Mouse (Mus musculus): Measurements from ENCODE around the gene Gak.

Gak gene

DNA sequence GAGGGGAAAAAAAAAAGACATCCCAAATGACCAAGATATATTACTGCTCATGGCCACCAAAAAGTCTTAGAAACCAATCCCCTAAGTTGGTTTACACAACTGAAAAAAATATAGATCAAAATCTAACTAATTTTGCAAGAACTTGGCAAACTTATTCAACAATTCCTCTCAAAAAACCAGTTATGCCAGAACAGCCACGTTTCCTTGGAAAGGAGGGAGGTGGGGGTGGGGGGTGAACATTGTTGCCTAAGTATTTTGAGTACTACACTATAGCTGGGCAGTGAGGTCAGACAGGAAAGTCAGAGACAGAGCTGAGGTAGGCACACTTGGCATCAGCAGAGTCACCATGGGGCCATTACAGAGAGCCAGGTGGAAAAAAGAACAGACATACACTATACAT lies 29.6 kb downstream of the Gak start:
- no peak for DNase-seq (ENCODE audit: low spot score in 2 of 2)

DNA sequence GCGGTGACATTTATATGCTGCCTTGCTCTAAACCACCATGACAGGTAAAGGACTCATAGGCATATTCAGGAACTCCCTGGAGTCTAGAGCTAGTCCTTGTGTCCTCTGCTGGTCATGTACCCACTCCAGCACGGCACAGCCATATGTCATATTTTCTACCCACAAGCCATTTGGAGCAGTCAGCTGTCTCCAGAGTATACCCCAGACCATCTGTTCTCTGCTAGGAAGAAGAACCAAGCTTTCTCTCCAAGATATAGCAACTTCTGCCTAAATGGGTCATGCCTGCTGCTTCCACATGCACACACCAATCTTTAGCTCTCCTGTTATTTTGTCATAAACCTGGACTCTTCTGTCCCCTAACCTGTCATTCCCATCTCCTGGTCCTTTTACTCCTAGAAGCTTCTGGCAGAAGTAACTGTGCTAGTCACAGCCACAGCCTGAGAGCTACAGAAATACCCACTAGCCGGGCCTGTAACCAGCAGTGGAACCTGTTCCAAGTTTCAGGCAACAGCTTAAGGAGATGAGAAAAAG lies 48.1 kb downstream of the Gak start:
- peak in 1 of 2 experiments; percentile 58 for DNase-seq (ENCODE audit: low spot score in 2 of 2)

- no peak for DNase-seq (ENCODE audit: low spot score in 2 of 2)
Observed at GRCm38 (mm10) chr5:108573054-108573453, 56.5 kb downstream of the Gak start.

GRCm38 (mm10) chr5:108570991-108571390 lies 58.6 kb downstream of the Gak start:
- DNase-seq (ENCODE audit: low spot score in 2 of 2): no peak

DNA sequence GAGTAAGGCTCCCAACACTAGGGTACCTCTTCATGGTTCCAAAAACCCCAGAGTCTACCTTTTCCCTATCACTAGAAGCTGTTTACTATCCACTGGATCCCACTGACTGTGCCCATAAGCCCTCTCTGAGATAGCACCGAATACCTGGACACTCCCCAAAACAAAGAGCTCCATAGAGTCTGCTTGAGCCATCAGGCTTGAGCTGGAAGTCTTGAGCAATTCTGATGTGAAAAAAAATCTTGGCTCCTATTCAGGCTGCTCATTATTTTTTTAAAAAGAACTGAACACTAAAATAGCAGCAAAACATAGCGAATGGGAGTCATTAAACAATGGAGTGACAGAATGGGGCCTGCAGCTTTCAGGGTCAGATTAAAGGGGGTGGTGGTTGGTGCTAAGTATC lies 62.5 kb downstream of the Gak start:
- no peak for DNase-seq (ENCODE audit: low spot score in 2 of 2)

DNA sequence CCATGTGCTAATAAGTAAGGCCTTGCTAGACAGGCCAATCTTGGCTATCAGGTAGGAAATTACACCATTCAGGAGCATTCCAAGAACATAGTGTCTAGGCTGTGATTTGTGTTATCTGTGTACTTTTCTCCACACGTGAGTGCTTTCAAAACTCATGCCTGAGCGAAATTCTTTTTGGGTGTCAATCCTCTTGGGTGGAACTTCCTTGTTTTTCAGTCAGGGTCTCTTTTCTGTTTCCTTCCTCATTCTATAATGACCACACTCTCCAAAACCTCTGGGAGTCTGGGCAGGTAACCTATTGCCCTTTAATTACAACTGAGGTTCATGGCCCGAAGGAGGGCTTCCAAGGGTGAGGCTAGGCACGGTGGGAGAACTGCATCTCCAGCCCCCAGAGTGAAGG lies 63.0 kb downstream of the Gak start:
- no peak for DNase-seq (ENCODE audit: low spot score in 2 of 2)

GRCm38 (mm10) chr5:108565381-108565780 lies 64.2 kb downstream of the Gak start:
- no peak for DNase-seq (ENCODE audit: low spot score in 2 of 2)

- no peak for DNase-seq (ENCODE audit: low spot score in 2 of 2)
Observed at GRCm38 (mm10) chr5:108564346-108564745, 65.2 kb downstream of the Gak start.

- DNase-seq (ENCODE audit: low spot score in 2 of 2): no peak
Observed at GRCm38 (mm10) chr5:108562483-108562882, 67.1 kb downstream of the Gak start.

- DNase-seq (ENCODE audit: low spot score in 2 of 2): no peak
Observed at GRCm38 (mm10) chr5:108556986-108557385, 72.6 kb downstream of the Gak start.

DNA sequence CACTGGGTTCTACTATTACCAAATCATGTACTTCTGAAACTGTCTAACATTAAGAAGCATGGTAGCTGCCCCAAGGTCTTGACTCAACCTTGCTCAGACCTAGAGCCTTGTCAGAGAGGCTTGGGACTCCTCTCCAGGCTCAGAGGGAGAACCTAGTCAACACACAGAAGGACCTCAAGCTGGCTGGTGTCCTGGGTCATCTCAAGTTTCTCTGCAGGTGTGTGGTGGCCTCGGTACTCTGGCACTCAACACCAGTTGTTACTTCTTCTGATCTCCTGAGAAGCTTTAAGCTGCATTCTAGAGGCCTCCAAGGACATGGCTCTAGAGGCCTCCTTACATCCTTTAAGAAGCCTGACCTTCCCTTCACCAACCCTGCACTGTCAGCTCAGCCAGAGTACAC lies 75.5 kb downstream of the Gak start:
- DNase-seq (ENCODE audit: low spot score in 2 of 2): no peak

DNA sequence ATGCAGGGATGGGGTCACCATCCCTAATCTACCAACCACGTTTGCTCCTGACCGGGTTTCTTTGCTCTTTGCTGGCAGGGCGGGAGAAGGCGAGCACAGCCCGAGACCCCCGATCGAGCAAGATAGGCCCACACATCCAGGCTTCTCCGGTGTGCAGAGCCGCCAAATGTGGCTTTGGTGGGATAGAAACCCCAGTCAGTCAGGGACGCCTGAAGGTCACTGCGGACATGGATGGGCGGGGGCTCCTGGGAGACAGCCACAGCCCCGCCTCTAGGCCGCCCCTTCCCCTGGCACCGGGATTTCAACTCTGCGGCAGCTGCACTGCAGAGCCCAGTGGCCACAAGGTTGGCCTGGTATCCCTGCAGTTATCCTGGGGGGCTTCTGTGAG lies 79.4 kb downstream of the Gak start:
- peak; percentile 52 to 59 for DNase-seq (ENCODE audit: low spot score in 2 of 2)

- DNase-seq (ENCODE audit: low spot score in 2 of 2): peak; percentile 81 to 83
Observed at GRCm38 (mm10) chr5:108549489-108550206, 79.9 kb downstream of the Gak start, which contains the start of gene Cplx1. TSS of gene Cplx1 (minus strand) at chr5:108550024.

- DNase-seq (ENCODE audit: low spot score in 2 of 2): no peak
Observed at GRCm38 (mm10) chr5:108549137-108549488, 80.4 kb downstream of the Gak start.

DNA sequence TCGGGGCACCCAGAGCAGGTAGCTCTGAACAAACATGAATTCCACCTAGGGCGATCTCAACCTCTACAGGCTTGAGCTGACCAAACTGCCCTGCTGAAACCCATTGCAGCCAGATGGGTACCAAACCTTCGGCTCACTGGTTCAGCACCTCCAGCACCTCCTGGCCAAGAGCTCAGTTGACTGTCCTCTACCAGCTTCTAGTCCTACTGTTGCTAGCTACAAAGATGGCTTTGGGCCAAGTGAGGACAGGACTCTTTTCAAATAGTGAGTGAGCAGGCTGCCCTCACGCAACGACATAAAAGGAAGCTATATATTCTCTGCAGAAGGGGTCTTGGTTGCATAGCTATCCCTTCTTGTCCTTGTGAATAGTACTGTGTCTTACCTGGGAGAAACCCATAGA lies 81.9 kb downstream of the Gak start:
- no peak for DNase-seq (ENCODE audit: low spot score in 2 of 2)

GRCm38 (mm10) chr5:108543516-108544291 lies 85.9 kb downstream of the Gak start:
- no peak for DNase-seq (ENCODE audit: low spot score in 2 of 2)

DNA sequence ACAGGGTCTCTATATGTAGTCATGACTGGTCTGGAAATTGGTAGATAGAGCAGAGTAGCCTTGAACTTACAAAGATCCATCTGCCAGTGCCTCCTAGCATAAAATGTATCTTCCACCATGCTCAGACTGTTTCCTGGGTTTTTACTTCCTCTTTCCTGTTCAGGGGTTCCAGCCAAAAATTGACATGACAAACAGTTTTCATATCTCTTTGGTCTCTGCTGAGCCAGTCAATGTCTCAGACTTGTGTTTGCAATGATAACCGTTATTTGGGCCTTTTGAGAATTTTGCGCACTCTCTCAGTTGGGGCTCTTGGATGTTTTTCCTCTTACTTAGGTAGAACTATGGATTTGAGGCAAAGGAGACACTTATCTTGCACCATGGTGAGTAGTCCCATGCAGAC lies 95.4 kb downstream of the Gak start:
- DNase-seq (ENCODE audit: low spot score in 2 of 2): no peak

DNA sequence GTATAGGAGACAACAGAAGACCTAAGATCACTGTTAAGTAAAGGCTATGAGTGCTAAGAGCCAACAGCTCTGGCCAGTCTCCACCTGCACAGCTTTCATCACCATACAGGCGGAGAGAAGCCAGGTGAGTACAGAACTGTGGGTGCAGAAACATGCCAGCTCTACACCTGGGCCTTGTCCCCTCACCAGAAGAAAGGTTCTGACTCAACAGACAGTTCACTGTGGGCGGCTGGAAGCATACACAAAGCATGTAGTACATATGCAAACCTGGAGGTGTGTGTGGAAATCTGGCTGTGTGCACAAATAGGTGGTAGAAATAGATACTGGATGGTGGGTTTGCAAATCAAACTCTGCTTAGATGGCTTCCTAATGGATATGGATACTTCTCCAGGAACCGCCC lies 107.0 kb downstream of the Gak start:
- DNase-seq (ENCODE audit: low spot score in 2 of 2): no peak

DNA sequence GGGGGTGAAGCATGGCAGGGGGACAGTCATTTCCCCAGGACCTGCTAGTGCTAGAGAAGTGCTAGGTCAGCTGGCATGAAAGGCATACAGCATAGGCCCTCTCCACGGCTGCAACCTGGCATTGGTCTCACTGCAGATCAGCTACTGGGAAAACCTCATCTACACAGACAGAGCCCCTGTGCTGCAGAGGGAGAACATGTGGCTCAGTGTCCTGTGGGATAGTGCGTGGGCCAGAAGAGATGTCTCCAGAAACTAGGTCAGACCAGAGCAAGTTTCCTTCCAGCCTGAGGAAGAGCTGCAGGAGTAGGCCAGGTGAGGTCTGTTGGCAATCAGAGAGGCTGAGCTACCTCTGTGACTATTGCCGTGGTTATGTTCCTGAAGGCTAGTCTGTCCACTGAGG lies 107.7 kb downstream of the Gak start:
- no peak for DNase-seq (ENCODE audit: low spot score in 2 of 2)

DNA sequence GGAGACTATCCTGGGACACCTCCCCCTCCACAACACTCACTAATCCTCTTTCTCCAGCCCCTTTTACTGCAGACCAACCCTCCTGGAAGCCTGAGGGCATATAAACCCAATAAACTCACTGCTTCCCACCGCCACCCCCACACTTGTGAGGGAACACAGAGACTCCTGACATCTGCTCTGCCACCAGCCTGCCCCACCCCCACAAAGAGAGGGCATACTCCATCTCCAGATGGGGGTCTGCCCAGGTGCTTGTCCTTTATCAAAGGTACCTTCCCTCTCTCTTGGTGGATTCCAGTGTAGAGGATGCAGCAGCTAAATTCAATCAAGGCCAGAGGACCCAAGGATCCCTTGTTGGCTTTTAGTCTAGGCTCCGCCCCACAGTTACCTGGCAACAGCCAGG lies 108.5 kb downstream of the Gak start:
- DNase-seq (ENCODE audit: low spot score in 2 of 2): no peak

GRCm38 (mm10) chr5:108520153-108520552 lies 109.4 kb downstream of the Gak start:
- no peak for DNase-seq (ENCODE audit: low spot score in 2 of 2)
